Mouse (Mus musculus) cortical plate, adult 2 months (tissue): ENCODE data around the gene Myh4.

Experiments
- CTCF ChIP-seq: fragments of 200-500 bp; IDR thresholded peaks from 2 replicates; pipeline ENCODE4 v1.5.1; 2011; ENCODE audit warnings: mild to moderate bottlenecking, control low read depth, low read length; ENCODE audit not compliant: insufficient read depth; ENCODE audit errors: extremely low read depth
- POLR2A ChIP-seq: fragments of 200-500 bp; IDR thresholded peaks from 2 replicates; pipeline ENCODE4 v1.6.1; 2011; ENCODE audit warnings: mild to moderate bottlenecking, low read length, control low read depth; ENCODE audit not compliant: insufficient read depth; ENCODE audit errors: extremely low read depth

GRCm38 (mm10) chr11:67253691-67254090, 15.9 kb downstream of the Myh4 start:
- TF ChIP-seq CTCF = no peak
- no peak for TF ChIP-seq POLR2A
